Mouse (Mus musculus): ENCODE data around the gene Npr3.

Gene Npr3

GRCm38 (mm10) chr15:11906571-11907531 is at the start of gene Npr3:
Npr3 (minus strand) TSS chr15:11907287.
- DNase-seq (ENCODE audit: low read depth, low spot score) = no peak

- no peak for DNase-seq (ENCODE audit: low read depth, low spot score)
Observed at GRCm38 (mm10) chr15:11956129-11956528, 49.0 kb upstream of the Npr3 start.

GRCm38 (mm10) chr15:11954190-11954589 is 47.1 kb upstream of the Npr3 start:
- no peak for DNase-seq (ENCODE audit: low read depth, low spot score)

- DNase-seq (ENCODE audit: low read depth, low spot score) = no peak
Observed at GRCm38 (mm10) chr15:11952159-11952558, 45.1 kb upstream of the Npr3 start.

- no peak for DNase-seq (ENCODE audit: low read depth, low spot score)
Observed at GRCm38 (mm10) chr15:11951181-11951580, 44.1 kb upstream of the Npr3 start.

DNA sequence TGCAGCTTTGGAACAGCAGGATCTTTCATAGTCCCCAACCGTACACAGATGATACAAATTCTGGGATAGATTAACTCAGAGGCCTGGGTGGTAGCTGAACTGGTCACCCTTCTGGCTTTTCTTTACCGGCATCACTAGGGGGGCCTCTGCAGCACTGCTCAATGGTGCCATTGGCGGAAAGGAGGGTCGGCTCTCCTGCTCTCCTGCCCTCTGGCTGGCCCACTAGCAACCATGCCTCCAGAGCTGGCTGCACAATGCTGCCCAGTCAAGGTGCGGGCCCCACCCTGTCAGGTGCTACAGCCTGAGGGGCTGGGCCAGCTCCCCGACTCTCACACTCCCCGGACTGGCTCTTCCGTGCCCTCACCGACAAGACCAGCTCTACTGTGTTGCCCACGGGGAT is 43.1 kb upstream of the Npr3 start:
- no peak for DNase-seq (ENCODE audit: low read depth, low spot score)

DNA sequence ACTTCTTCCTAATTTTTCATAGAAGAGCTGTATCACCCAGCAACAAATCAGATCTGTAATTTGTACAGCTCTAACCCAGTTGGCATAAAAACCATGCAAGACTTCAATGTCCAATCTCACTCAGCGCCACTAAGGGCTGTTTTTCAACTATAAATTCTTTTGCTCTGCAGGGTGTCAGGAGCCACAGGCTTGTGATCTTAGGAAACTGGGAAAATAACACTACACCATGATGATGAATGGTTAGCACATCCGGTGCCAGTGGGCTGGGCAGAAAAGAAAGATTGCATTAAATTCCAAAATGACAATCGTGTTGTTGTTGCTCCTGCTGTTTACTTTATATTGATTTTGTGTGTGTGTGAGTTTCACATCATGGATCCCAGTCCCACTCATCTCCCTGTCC is 42.4 kb upstream of the Npr3 start:
- DNase-seq (ENCODE audit: low read depth, low spot score) = no peak

- DNase-seq (ENCODE audit: low read depth, low spot score) = no peak
Observed at GRCm38 (mm10) chr15:11940855-11941254, 33.8 kb upstream of the Npr3 start.

DNA sequence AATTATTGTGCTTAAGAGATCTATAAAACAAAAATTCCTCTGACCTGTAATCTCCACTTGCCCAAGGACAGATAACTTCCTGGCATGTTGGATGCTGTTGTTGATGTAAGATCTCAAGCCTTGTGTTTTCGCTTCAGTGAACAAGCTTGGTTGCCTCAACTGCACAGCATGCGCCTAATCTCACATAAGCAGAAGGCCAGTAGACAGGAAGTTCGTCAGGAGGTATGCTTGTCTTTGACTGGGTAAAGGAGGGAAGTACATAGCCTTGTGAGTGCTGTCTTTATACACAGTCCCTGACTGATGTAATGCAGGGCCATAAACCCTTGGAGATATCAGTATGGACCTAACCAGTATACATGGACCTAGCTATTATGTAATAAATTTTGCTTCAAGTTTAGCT is 20.7 kb upstream of the Npr3 start:
- no peak for DNase-seq (ENCODE audit: low read depth, low spot score)

DNA sequence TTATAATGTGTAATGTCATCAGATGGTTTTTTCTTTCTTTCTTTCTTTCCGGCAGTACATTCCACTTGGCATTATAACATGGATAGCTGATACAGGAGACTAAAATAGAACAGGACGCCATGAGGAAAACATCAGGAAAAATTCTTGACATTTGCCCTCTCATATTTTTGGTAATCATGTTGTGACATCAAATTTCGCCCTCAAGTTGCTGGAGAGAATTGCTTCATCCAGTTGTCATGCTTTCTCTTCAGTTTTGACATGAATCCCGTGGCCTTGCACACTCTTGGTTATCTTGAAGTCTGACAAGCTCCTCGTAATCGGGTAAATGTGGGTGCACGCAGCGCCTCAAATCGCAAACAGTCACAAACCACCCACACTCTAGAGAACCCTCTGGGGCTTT is 7.0 kb upstream of the Npr3 start:
- no peak for DNase-seq (ENCODE audit: low read depth, low spot score)

DNA sequence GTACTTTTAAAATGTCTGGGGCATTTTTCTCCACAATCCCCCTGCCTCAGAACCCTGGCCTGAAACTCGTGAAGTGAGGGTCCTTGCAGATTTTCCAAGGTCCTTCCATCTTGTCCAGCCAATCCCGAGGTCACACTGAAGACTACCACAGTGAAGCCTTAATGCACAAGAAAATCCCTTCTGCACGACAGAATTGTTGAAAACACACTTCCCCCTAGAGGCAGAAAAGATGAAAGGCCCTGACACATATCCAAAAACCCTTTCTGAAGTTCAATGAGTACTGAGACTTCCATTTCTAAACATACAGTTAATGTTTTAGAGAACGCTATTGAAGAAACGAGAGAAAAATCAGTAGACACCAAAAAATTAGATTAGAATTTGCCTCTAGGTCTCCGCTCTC is 2.8 kb upstream of the Npr3 start:
- no peak for DNase-seq (ENCODE audit: low read depth, low spot score)

DNA sequence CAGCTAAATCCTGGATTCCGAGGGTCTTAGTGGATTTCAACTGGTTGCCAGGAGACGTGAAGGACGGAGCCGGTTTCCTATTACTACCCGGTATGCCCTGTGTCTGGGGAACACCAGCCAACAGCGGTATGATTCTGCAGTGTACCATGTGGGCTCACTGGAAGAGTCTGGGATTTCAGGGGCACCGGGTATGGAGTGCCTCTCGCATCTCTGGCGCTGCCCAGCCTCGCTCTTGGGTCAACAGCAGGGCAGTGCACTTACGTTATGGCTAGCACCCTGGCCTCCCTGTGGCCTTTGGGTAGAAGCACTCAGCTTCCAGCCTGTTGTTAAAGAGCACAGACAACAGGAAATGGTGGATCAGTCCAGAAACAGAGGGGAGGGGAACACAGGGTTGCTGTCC is 1.1 kb upstream of the Npr3 start:
- no peak for DNase-seq (ENCODE audit: low read depth, low spot score)

DNA sequence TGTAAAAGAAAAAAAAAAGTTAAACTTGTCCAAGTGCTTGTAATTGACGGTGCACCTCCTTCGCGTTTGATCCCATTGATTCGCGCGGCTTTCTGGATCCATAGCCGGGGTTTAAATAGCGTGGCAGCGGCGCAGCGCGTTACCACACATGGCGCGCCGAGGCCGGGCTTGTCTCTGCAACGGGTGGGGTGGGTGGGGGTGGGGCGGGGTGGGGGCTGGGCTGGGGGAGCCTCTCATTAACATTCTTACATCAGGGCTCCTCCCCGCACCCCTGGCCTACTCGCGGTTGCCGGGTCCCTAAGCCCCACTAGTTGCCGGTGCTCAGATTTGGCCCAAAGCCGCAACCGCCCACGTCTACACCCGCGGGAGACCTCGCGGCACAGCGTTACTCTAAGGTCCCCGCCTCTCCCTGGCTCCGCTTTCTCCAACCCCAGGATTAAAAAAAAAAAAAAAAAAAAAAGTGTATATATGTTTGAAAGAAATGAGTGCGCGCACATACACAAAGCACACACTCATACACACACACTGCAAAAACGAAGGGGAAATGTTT is 991 bp downstream of the Npr3 start:
- DNase-seq (ENCODE audit: low read depth, low spot score) = no peak

DNA sequence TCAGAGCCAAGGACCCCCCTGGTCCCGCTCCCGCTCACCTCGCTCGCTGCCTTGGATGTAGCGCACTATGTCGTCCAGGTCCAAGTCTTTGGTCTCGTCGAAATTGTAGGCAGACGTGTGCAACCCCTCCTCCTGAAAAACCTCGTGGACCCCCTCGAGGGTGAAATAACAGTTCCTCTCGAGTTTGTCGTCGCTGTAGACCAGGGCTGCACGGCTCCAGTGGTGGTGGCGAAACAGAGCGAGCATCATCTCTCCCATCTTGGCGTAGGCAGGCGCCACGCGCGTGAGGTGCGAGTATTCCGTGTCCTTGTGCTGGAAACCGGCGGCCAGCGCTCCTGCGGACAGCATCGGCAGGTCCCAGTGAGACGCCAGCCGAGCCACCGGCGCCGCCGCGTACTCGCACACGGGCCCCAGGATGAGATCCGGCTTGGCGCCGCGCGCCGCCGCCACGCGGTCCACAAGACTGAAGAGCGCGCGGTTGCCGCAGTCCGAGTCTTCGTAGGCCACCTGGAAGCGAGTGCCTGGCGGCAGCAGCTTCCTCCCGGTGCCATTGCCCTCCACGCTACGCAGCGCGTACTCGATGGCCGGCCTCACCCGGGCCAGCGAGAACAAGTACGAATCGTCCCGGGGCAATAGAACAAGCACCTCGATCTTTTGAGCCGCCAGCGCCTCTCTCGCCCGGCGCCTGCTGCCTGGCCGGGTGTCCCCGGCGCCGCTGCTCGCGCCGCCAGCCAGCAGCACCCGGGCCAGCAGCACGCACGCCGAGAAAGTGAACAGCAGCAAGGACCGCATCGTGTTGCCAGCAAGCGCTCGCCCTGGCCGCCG is 2.0 kb downstream of the Npr3 start:
- DNase-seq (ENCODE audit: low read depth, low spot score) = no peak

GRCm38 (mm10) chr15:11904043-11904847 is 2.8 kb downstream of the Npr3 start:
- no peak for DNase-seq (ENCODE audit: low read depth, low spot score)

- DNase-seq (ENCODE audit: low read depth, low spot score) = no peak
Observed at GRCm38 (mm10) chr15:11903196-11904042, 3.7 kb downstream of the Npr3 start.

GRCm38 (mm10) chr15:11897617-11898016 is 9.5 kb downstream of the Npr3 start:
- no peak for DNase-seq (ENCODE audit: low read depth, low spot score)

- no peak for DNase-seq (ENCODE audit: low read depth, low spot score)
Observed at GRCm38 (mm10) chr15:11897162-11897561, 9.9 kb downstream of the Npr3 start.

DNA sequence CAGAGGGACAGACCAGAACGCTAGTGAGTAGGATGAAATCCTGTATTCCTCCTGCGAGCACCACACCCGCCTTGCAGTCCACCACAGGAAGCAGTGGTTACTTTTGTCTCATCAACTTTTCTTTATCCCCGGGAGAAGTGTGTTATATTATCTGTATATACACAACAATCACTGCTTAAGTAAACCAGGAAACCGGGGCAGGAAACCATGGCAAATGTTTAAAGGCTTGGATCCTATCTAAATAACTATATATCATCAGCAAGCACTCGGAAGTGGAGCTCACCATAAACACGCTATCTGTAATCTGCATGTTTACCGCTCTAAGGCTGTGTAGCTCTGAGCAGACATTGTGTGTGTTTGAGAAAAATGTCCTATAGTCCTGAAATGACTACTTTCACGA is 13.1 kb downstream of the Npr3 start:
- DNase-seq (ENCODE audit: low read depth, low spot score) = no peak

DNA sequence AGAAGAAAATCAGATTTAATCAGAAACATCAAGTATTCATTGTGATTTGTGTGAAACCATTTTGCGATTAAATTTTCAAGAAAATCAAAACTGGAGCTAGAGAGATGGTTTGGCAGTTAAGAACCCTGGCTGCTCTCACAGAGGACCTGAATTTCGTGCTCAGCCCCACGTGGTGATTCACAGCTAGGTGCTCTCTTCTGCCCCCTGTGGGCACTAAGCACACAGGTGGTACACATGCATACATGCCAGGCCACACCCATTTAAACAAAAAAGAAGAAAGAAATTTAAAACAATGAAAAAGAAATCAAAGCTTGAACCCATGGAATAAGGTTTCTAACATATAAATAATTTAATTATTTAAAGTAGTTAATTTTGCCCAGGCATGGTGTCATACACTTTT is 15.7 kb downstream of the Npr3 start:
- DNase-seq (ENCODE audit: low read depth, low spot score) = no peak
